Comparison of ENCODE assay signal across 24 mouse cellular contexts in the genomic region with DNA sequence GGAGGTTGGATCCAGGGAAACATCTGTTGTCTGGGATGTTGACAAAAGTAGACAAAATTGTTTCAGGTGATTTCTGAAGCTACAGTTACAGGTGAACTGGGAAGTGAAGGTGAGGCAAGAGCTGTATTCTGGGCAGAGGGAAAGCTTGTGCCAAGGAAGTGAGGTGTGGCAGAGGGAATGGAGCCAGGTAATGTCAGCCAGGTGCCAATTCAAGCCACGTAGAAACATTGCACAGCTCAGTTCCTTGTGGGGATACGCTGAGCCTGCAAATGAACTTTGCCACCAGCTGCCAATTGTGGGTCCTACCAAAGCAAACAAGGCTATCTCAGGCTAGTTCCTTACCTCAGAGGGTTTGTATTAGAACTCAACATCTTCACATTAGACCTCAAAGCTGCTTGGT.
DNase-seq lines count a peak whose midpoint lies in the region; ATAC-seq and TF ChIP-seq lines count a peak whose summit lies in the region.
"Had no signal": no experiment of that assay in that cellular context is flagged by ENCODE, and none has a peak within 500 bp of the region (broad histone marks: within the 10 kb centered on the region; RNA-seq: fewer than 3 reads in every experiment).

No protein-coding gene starts in this region.

- H3K4me2 ChIP-seq in intestine, postnatal 0 days (replicated peaks; ENCODE audit: low read depth), result no peak overlapping the region
- H3K4me2 ChIP-seq in intestine, embryonic 15.5 days (replicated peaks), result no peak overlapping the region
- H3K4me2 ChIP-seq: embryonic facial prominence, embryonic 13.5 days; forebrain, embryonic 13.5 days; hindbrain, embryonic 13.5 days had no signal

- no peak overlapping the region for H3K4me3 ChIP-seq in intestine, postnatal 0 days (ENCODE audit: low read depth, low read length)
- no peak overlapping the region for H3K4me3 ChIP-seq in intestine, embryonic 15.5 days (replicated peaks)
- H3K4me3 ChIP-seq in lung, adult 2 months (replicated peaks; ENCODE audit: extremely low read depth, low read depth, low read length), result no peak overlapping the region
- no peak overlapping the region for H3K4me3 ChIP-seq in midbrain, embryonic 10.5 days
- H3K4me3 ChIP-seq: embryonic facial prominence, embryonic 13.5 days; forebrain, embryonic 13.5 days; gastrocnemius, adult 2 months; heart, embryonic 10.5 days; hindbrain, embryonic 13.5 days had no signal

- H3K9me3 ChIP-seq in intestine, postnatal 0 days (ENCODE audit: control insufficient read depth), result no peaks in the 10 kb centered on the region
- no peaks in the 10 kb centered on the region for H3K9me3 ChIP-seq in intestine, embryonic 15.5 days
- no peaks in the 10 kb centered on the region for H3K9me3 ChIP-seq in midbrain, embryonic 10.5 days (replicated peaks)
- H3K9me3 ChIP-seq: embryonic facial prominence, embryonic 13.5 days; forebrain, embryonic 13.5 days; heart, embryonic 10.5 days; hindbrain, embryonic 13.5 days had no signal

- peak; percentile 12 for DNase-seq in kidney, adult 9 months
- no peak for DNase-seq in kidney, postnatal 10 days
- peak; percentile 38 for DNase-seq in lung, postnatal 36 days
- DNase-seq in lung, adult 2 months, result no peak
- DNase-seq in Muller cell, postnatal 12 days (ENCODE audit: inconsistent ontology term), result no peak
- no peak for DNase-seq in midbrain, embryonic 10.5 days (ENCODE audit: low spot score)
- DNase-seq: adrenal gland, adult 2 months; adrenal gland, postnatal 25 days; cerebellum, adult 18-20 months; cerebellum, adult 9-11 months; cerebellum, postnatal 36 days; forebrain, postnatal 0 days; gastrocnemius, adult 2 months; gastrocnemius, postnatal 25 days; heart, adult 18-20 months; heart, postnatal 10 days had no signal

- no peak overlapping the region for H3K27ac ChIP-seq in intestine, postnatal 0 days (ENCODE audit: low read depth, low read length)
- no peak overlapping the region for H3K27ac ChIP-seq in intestine, embryonic 15.5 days
- no peak overlapping the region for H3K27ac ChIP-seq in midbrain, embryonic 10.5 days (replicated peaks)
- H3K27ac ChIP-seq: embryonic facial prominence, embryonic 13.5 days; forebrain, embryonic 13.5 days; gastrocnemius, adult 2 months; heart, embryonic 10.5 days; hindbrain, embryonic 13.5 days had no signal

- no peak for TF ChIP-seq CTCF in intestine, postnatal 0 days (IDR thresholded peaks at IDR 0.05; ENCODE audit: low read depth)
- no peak for TF ChIP-seq CTCF in lung, adult 2 months (IDR thresholded peaks at IDR 0.05; ENCODE audit: insufficient read depth, low read length)

- no peaks in the 10 kb centered on the region for H3K4me1 ChIP-seq in intestine, postnatal 0 days (replicated peaks; ENCODE audit: control insufficient read depth, insufficient read depth, low read length)
- H3K4me1 ChIP-seq in intestine, embryonic 15.5 days (replicated peaks), result no peaks in the 10 kb centered on the region
- H3K4me1 ChIP-seq in lung, adult 2 months (ENCODE audit: control insufficient read depth, insufficient read depth, low read length), result no peaks in the 10 kb centered on the region
- no peaks in the 10 kb centered on the region for H3K4me1 ChIP-seq in midbrain, embryonic 10.5 days
- H3K4me1 ChIP-seq: forebrain, embryonic 13.5 days; hindbrain, embryonic 13.5 days had no signal

- no peaks in the 10 kb centered on the region for H3K36me3 ChIP-seq in intestine, postnatal 0 days (ENCODE audit: control insufficient read depth, insufficient read depth)
- H3K36me3 ChIP-seq in intestine, embryonic 15.5 days, result no peaks in the 10 kb centered on the region
- H3K36me3 ChIP-seq in midbrain, embryonic 10.5 days, result no peaks in the 10 kb centered on the region
- H3K36me3 ChIP-seq: embryonic facial prominence, embryonic 13.5 days; heart, embryonic 10.5 days; hindbrain, embryonic 13.5 days had no signal

- H3K9ac ChIP-seq in intestine, postnatal 0 days (ENCODE audit: low read depth, low read length), result no peak overlapping the region
- no peak overlapping the region for H3K9ac ChIP-seq in intestine, embryonic 15.5 days
- H3K9ac ChIP-seq: embryonic facial prominence, embryonic 13.5 days; forebrain, embryonic 13.5 days; forebrain, postnatal 0 days; hindbrain, embryonic 13.5 days had no signal

- no peaks in the 10 kb centered on the region for H3K27me3 ChIP-seq in intestine, postnatal 0 days (replicated peaks; ENCODE audit: control insufficient read depth, insufficient read depth, low read length)
- H3K27me3 ChIP-seq in intestine, embryonic 15.5 days (replicated peaks), result no peaks in the 10 kb centered on the region
- H3K27me3 ChIP-seq in midbrain, embryonic 10.5 days (ENCODE audit: low read depth, poor library complexity, severe bottlenecking), result no peaks in the 10 kb centered on the region
- H3K27me3 ChIP-seq: embryonic facial prominence, embryonic 13.5 days; forebrain, embryonic 13.5 days; hindbrain, embryonic 13.5 days; Patski had no signal

- peak; percentile 76 for ATAC-seq in intestine, postnatal 0 days
- no peak for ATAC-seq in intestine, embryonic 15.5 days
- ATAC-seq: activated CD4-positive, CD25-positive, alpha-beta regulatory T cell, adult 4 months; forebrain, embryonic 13.5 days; forebrain, postnatal 0 days; Patski had no signal

- no peak for TF ChIP-seq POLR2A in lung, adult 2 months (IDR thresholded peaks at IDR 0.05; ENCODE audit: borderline replicate concordance, extremely low read depth, low read depth, low read length)

- WGBS in intestine, postnatal 0 days, result 51% methylated on average over 2 of the region's 2 CpGs
- 84% methylated on average over 2 of the region's 2 CpGs for WGBS in intestine, embryonic 15.5 days
- 66% methylated on average over 2 of the region's 2 CpGs for WGBS in lung, adult 2 months
- WGBS in midbrain, embryonic 10.5 days, result 100% methylated on average over 2 of the region's 2 CpGs

Comparison
In these comparisons a context has a peak if more than half of its experiments do, and no peak if none do; other contexts are left out.
1. DNase-seq: peak in kidney, adult 9 months (single experiment) and lung, postnatal 36 days (single experiment); none in kidney, postnatal 10 days (single experiment), lung, adult 2 months (single experiment), Muller cell, postnatal 12 days (single experiment) and midbrain, embryonic 10.5 days (single experiment).